Mouse (Mus musculus): ENCODE measurements around the gene Hist1h3g. TPM values are rescaled to one million over a fixed set of nuclear protein-coding genes. Genes with fewer than 3 reads are reported as not detected.
"Not testable (repeated sequence)": the region's sequence is repeated elsewhere in the genome, so short reads cannot be mapped to it uniquely, and the experiment has no call there.

Hist1h3g gene
- total and polyA plus RNA-seq, 2 experiments from 2014 or later: 262 TPM; not detected in 1

- peak overlapping the region; percentile 51 for H3K9ac ChIP-seq (replicated peaks; ENCODE audit: low read length, poor library complexity, severe bottlenecking)
- peak overlapping the region; percentile 70 for H3K27ac ChIP-seq (ENCODE audit: low read depth, low read length)
- no peak; the same call in 1 of the 2 replicates for TF ChIP-seq CTCF (IDR thresholded peaks at IDR 0.05)
- H3K4me2 ChIP-seq (ENCODE audit: low read depth, low read length, poor library complexity, severe bottlenecking): peak overlapping the region; percentile 97
- no peaks in the 10 kb centered on the region for H3K27me3 ChIP-seq (ENCODE audit: insufficient read depth, low read length)
- under 1% methylated on average over 18 of the region's 18 CpGs for WGBS
- peak; percentile 97 for DNase-seq (ENCODE audit: low spot score)
- no peaks in the 10 kb centered on the region for H3K36me3 ChIP-seq (ENCODE audit: insufficient read depth, low read length)
- H3K4me1 ChIP-seq (ENCODE audit: insufficient read depth, low read length): peaks cover 3% of the 10 kb centered on the region; the same call in 1 of the 2 replicates
- H3K4me3 ChIP-seq (ENCODE audit: low read depth, low read length): peak overlapping the region; percentile 48
- H3K9me3 ChIP-seq (ENCODE audit: low read length): no peaks in the 10 kb centered on the region
- ATAC-seq (ENCODE audit: low FRiP score): peak; percentile 76
These were observed 20.7 kb downstream of the Hist1h3g start for GRCm38 (mm10) chr13:23555839-23556416.

- Histone ChIP-seq H3K27me3 (ENCODE audit: insufficient read depth, low read length) (no peaks in the 10 kb centered on the region), H3K27ac (ENCODE audit: low read depth, low read length) (no peak overlapping the region), H3K4me2 (ENCODE audit: low read depth, low read length, poor library complexity, severe bottlenecking) (no peak overlapping the region), H3K9me3 (ENCODE audit: low read length) (no peaks in the 10 kb centered on the region), H3K4me1 (ENCODE audit: insufficient read depth, low read length) (peaks cover 2% of the 10 kb centered on the region; the same call in 1 of the 2 replicates), H3K36me3 (ENCODE audit: insufficient read depth, low read length) (no peaks in the 10 kb centered on the region), H3K9ac (replicated peaks; ENCODE audit: low read length, poor library complexity, severe bottlenecking) (no peak overlapping the region), H3K4me3 (ENCODE audit: low read depth, low read length) (no peak overlapping the region)
- ATAC-seq (ENCODE audit: low FRiP score) (no peak), DNase-seq (ENCODE audit: low spot score) (no peak)
- no peak for TF ChIP-seq CTCF (IDR thresholded peaks at IDR 0.05)
- 71% methylated on average over 3 of the region's 3 CpGs for WGBS
These were observed 21.7 kb downstream of the Hist1h3g start for GRCm38 (mm10) chr13:23556906-23557305.

GRCm38 (mm10) chr13:23560699-23561098, 25.5 kb downstream of the Hist1h3g start:
- not testable (repeated sequence) for H3K4me2 ChIP-seq (ENCODE audit: low read depth, low read length, poor library complexity, severe bottlenecking); H3K27me3 ChIP-seq (ENCODE audit: insufficient read depth, low read length); H3K36me3 ChIP-seq (ENCODE audit: insufficient read depth, low read length); H3K9me3 ChIP-seq (ENCODE audit: low read length); H3K4me1 ChIP-seq (ENCODE audit: insufficient read depth, low read length); H3K9ac ChIP-seq (replicated peaks; ENCODE audit: low read length, poor library complexity, severe bottlenecking); ATAC-seq (ENCODE audit: low FRiP score); H3K27ac ChIP-seq (ENCODE audit: low read depth, low read length); DNase-seq (ENCODE audit: low spot score); H3K4me3 ChIP-seq (ENCODE audit: low read depth, low read length)
- WGBS: 12% methylated on average over 2 of the region's 2 CpGs

- WGBS: 0% methylated on average over 2 of the region's 5 CpGs
- H3K9me3 ChIP-seq (ENCODE audit: low read length); H3K36me3 ChIP-seq (ENCODE audit: insufficient read depth, low read length); ATAC-seq (ENCODE audit: low FRiP score); H3K9ac ChIP-seq (replicated peaks; ENCODE audit: low read length, poor library complexity, severe bottlenecking); H3K27me3 ChIP-seq (ENCODE audit: insufficient read depth, low read length); H3K27ac ChIP-seq (ENCODE audit: low read depth, low read length); DNase-seq (ENCODE audit: low spot score); H3K4me1 ChIP-seq (ENCODE audit: insufficient read depth, low read length): not testable (repeated sequence)
- H3K4me3 ChIP-seq (ENCODE audit: low read depth, low read length): peak overlapping the region; percentile 42
- H3K4me2 ChIP-seq (ENCODE audit: low read depth, low read length, poor library complexity, severe bottlenecking): peak overlapping the region; percentile 70; the same call in 1 of the 2 replicates
These were observed 26.3 kb downstream of the Hist1h3g start for GRCm38 (mm10) chr13:23561531-23561882.

GRCm38 (mm10) chr13:23561883-23562659, 26.8 kb downstream of the Hist1h3g start, which contains the start of gene Hist1h3e:
Hist1h3e (minus strand) TSS chr13:23562369.
- H3K4me3 ChIP-seq (ENCODE audit: low read depth, low read length): peak within 1 kb of the TSS; percentile 42
- peak within 1 kb of the TSS; percentile 70 for H3K4me2 ChIP-seq (ENCODE audit: low read depth, low read length, poor library complexity, severe bottlenecking)
- DNase-seq (ENCODE audit: low spot score): peak; percentile 99
- H3K27ac ChIP-seq (ENCODE audit: low read depth, low read length): peak within 1 kb of the TSS; percentile 94
- WGBS: under 1% methylated on average over 34 of the region's 67 CpGs
- H3K27me3 ChIP-seq (ENCODE audit: insufficient read depth, low read length); H3K9me3 ChIP-seq (ENCODE audit: low read length); H3K4me1 ChIP-seq (ENCODE audit: insufficient read depth, low read length); H3K36me3 ChIP-seq (ENCODE audit: insufficient read depth, low read length): not testable (repeated sequence)
- peak within 1 kb of the TSS; percentile 56 for H3K9ac ChIP-seq (replicated peaks; ENCODE audit: low read length, poor library complexity, severe bottlenecking)
- ATAC-seq (ENCODE audit: low FRiP score): peak; percentile 96
